Mouse (Mus musculus) frontal cortex, adult 2 months (tissue): Measurements from ENCODE around the gene Usp18. TPM values are rescaled to one million over a fixed set of nuclear protein-coding genes. Genes with fewer than 3 reads are reported as not detected.

Experiments
- DNase-seq, 2 experiments: peaks; one replicate each; pipeline ENCODE4 v3.0.0; 2022; ENCODE audit warnings: low spot score in 1 of 2; ENCODE audit errors: extremely low spot score in 1 of 2
- polyA plus RNA-seq: library from polyadenylated mRNA; depleted of rRNA; stranded (reverse); fragments of >200 nt; gene quantifications from 2 replicates; pipeline ENCODE4 v1.2.3, GENCODE M21; 2012; rRNA removed

Gene Usp18
- polyA plus RNA-seq, result 2.7 and 3.4 TPM in 2 replicates

DNA sequence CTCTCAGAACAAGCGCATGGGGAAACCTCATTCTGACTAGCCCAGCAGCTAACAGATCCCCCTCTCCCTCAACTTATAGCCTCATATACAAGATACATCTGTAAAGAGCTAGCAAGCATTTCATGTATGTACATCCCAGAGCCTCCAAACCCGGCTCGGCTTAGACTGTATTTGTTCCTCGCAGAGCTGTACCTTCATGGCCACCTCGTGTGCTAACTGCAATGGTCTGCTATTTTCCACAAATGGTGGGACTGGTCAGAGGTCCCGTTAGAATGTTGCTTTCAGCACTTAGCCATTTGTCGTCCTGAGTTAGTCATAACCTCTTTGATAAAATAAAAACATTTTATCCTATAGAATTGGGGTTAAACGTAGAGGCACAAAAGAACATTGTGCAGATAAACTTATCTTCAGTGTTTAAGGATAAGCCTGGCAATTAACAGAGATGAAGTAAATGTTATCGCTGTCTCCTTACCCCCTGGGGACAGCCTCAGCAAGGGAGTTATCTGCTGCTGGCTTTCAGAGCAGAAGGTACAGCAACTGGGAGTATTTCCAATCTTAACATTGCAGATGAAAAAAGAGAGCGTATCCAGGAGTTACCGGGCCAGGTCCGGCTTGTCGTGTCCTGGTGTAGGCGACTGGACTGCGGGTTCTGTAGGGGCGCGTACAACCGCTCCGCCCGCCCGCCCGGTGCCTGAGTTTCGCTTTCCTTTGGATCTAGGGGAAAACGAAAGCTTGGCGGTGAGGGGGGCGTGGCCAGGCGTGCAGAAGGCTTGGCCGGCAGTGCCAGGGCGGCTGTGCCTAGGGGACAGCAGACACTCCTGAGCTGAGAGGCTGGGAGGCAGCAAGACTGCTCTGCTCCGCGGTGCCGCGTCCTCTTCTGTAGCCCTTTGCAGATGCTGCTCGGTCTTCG is at the start of gene Usp18:
Usp18 (plus strand) TSS at position 780 of the 910 bp plus-strand sequence.
- DNase-seq, result peak; percentile 39 to 67

DNA sequence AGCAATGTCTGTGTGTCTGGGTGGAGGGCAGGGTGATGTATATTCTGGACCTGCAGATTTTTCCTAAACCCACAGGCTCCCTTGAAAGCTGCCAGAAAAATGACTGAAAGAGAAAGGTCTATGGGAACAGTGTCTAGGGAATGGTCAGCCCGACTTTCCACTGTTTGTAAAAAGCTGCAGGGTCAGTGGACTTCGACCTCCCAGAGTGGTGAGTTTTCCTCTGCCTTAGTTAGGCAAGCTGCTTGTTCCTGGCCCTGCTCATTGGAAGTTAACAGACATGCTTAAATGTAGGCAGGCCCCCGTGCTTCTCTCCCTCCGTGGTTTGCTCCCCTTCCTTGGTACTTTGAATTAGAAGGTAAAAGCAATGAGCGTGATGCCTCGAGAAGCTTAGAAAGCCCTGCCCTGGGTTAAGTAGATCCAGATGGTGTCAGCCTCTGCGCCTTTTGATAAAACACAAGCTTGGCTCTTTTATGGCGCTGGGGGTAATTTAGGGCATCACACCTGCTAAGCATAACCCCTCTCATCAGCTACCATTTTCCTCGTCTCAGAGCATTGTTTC is 47.8 kb upstream of the Usp18 start:
- DNase-seq, result no peak

DNA sequence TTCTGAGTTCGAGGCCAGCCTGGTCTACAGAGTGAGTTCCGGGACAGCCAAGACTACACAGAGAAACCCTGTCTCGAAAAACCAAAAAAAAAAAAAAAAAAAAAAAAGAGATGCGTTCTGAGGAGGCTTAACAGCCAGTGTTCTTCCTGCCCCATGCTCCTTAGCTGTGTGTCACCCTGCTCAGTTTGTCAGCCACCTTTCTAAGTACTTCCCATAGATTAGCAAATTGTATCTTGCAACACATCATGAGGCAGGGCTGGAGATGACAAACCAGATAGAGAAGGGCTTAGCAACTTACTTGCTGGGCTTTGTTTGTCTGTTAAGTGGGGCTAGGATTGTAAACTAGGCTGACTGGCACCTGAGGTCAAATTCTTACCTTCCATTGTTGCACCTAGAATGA is 45.2 kb upstream of the Usp18 start:
- DNase-seq, result no peak

DNA sequence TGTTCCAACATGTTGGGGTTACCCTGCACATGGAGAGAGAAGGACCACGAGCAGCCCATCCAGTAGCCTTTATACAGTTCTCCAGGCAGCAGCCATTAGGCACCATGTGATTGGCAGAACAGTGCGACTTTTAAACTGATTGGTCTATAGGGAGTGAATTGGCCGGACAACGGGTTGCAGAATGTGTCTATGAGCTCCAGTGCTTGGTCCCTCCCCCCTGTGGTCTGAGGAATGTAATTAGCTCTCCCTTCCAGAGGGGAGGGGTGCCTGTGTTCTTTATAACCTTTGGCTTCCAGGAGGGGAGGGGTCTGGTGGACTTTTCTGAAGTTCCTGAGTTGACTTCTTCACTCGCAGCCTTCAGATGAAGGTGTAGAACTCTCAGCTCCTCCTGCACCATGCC is 43.7 kb upstream of the Usp18 start:
- no peak for DNase-seq

DNA sequence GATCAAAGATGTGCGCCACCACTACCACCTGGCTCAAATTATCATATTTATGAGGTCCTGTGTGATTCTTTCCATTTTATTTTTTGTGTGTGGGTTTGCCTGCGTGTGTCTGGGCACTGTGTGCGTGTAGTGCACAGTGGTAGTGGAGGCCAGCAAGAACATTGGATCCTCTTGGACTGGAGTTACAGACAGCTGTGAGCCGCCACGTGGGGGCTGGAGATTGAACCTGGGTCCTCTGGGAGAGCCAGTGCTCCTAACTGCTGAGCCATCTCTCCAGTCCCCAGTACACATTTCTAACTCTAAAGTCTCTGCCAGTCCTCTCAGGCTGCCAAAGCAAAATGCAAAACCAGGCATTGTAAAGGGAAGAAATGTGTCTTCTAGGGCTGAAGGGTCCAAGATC is 39.2 kb upstream of the Usp18 start:
- DNase-seq, result no peak

DNA sequence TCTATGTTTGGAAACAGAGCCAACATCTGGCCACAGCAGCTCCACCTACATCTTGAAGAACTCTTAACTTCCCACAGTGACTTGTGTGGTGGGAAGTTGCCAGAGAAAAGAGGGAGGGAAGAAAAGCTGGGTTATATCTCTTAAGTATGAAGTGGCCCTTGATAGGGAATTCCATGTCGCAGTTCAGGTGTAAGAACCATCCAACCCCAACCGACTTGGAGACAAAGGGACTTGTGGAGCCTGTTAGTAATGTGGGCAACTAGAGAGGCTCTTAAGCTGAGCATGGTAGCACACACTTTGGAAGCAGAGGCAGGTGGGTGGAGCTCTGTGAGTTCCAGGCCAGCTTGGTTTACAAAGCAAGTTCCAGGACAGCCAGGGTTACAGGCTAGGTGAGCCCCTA is 36.1 kb upstream of the Usp18 start:
- no peak for DNase-seq

DNA sequence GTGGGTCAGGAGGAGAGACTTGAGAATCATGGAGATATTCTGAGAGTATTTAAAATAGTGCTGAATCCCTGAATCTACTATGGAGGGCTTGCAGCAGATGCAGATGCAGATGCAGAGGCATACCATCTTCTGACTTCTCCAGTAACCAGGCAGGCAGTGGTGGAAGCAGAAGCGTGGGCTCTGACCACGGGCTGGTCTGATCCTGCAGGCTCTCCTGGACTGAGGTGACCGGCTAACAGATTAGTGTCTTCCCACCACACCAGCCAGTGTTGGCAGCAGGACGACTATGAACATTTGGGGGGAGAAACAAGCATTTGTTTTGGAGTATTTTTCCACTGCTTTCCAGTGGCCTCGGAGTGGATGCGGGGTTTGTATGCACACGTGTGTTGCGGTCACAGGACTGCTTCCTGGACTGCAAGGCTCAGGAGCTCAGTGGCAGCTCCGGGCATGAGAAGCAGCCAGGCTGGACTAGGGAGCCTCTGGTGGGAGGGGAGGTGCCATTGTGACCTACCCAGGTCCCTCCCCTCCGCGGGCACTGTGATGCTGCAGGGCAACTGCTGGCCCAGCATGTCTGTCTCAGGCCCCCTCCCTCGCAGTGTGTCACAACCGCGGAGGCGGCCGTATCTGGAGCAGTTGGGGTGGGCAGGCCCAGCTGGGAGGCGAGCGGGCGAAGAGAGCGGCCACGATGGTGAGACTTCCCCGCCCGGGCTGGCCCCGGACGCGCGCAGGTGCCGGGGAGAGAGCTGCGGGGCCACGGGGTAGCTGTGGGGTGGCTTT is 35.4 kb upstream of the Usp18 start, which contains the start of gene Tuba8:
Tuba8 (plus strand) TSS at position 548 of the 777 bp plus-strand sequence.
- DNase-seq, result peak; percentile 55 to 73

DNA sequence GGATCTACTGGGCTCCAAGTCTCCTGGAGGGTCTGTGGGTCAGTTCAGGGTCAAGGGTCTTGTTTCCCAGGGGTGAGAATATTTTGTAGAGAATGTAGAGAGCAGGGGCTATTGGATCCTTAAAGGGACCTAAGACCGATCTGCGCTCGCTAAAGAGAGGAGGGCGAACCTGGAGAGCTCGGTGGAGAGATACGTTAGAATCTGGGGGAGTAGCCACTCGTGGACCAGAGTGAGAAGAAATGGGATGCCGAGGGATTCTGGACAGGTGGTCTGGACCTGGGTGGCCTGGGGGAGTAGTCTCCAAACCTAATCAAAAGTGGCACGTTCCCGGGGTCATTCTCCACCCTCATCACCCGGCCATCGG is 34.8 kb upstream of the Usp18 start:
- no peak for DNase-seq

DNA sequence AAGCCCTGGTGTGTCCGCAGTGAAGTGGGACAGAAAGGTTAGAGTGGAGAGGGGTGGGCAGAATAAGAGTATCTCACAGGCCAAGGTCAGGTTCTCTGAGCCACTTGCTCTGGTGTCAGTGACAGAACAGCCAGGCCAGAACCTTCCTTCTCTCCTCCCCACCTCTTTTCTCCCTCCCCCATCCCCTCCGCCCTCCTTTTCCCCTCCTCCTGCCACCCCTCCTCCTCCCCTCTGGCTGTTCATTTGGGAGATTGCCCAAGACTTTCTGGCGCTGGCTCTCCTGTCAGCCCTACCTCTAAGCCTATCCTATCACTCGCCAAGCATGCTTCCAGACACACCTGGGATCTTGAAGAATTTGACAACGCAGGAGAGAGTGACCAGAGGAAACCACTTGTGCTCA is 34.0 kb upstream of the Usp18 start:
- no peak for DNase-seq

DNA sequence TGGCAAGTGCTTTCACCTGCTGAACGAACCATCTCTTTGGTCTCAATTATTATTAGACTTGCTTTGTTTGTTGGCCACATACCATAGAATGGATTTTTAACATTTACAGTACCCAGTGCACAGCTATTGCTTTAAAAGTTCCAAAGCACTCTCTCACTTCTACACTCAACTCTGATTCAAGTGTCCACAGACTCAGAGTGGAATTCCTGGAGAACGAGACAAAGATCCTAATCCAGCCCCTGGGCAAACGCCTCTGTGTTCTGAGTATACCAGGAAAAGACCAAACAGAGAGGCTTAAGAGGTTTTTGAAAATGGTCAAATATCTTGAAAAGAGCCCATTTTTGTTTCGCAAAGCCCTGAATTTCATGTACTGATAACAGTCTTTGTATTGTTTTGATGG is 32.7 kb upstream of the Usp18 start:
- DNase-seq, result no peak

DNA sequence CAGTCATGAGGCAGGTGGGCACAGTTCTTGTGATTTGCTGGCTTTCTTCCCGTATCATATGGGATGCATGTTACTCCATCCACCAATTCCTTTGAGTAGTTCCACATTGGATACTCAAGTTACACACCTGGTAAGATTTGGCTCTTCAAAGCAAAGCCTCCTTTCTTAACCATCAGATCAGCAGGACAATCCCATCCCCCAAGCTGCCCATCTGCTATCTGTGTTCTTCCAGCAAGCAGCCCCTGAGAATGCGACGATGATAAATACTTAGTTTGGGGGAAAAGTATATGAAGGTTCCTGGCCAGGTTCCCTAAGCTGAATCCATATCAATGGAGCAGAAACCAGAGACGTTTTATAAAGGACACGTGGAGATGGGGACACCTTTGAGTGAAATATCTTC is 31.5 kb upstream of the Usp18 start:
- no peak for DNase-seq

DNA sequence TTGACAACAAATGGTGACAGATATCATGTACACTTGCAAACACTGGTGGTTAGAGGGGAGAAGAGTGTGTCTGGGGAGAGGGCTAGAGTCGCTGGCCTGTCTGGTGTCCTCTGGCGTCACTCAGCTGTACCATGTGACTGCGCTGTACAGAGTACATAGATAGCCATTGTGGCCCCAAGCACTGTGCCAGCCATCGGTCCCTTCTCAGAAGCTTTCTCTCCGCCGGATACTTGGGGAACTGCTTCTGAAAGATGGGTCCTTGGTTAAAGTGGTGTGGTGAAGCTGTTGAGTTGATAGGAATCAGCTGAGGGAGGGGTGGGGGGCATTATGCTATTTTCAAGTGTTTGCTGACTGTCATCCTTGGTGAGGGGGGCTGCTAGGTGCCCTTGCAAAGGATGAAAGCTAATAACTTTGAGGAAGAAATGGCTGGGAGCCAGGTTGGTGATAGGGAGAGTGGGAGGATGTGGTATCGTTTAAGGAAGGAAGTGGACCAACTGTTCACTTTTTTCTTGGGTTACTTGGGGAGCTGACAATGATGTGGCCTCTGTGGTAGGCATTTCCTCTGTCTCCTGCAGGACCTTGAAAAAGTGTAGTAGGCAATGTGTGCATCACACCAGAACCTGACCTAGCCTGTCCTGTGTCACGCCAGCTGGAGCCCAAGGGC is 30.9 kb upstream of the Usp18 start:
- no peak for DNase-seq

DNA sequence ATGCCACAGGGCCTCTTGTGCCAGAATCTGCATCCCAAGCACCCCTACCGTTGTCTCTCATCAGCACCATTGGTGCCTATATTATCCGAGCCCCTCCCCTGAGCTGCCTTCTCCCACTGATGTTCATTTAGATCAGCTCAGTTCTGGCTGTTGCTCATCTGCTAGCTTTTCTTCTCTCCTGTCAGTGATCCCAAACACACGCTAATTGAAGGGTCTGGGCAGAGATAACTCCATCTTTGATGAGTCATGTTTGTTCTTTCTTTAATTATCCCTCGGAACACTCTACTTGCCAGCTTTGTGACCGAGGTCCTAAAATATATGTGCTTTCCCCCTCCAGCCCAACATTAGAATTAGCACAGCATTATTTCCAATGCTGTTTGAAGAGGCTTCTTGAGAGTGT is 30.4 kb upstream of the Usp18 start:
- DNase-seq, result peak in 1 of 2 experiments; percentile 14

DNA sequence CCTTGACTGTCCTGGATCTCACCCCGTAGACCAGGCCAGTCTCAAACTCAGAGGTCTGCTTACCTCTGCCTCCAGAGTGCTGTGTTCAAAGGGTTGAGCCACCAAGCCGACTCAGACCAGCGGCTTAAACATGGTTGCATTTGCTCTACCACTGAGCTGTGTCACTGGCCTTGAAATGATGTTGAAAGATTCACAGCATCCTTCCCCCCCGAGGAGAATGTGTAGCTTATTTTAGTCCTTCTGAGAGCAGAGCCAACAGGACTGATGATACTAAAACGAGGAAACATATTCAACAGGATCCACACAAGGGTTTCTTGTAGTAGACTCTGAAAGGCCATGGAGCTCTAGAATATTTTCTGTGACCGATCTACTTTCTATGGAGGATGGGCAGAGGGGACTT is 29.8 kb upstream of the Usp18 start:
- peak in 1 of 2 experiments; percentile 30 for DNase-seq

DNA sequence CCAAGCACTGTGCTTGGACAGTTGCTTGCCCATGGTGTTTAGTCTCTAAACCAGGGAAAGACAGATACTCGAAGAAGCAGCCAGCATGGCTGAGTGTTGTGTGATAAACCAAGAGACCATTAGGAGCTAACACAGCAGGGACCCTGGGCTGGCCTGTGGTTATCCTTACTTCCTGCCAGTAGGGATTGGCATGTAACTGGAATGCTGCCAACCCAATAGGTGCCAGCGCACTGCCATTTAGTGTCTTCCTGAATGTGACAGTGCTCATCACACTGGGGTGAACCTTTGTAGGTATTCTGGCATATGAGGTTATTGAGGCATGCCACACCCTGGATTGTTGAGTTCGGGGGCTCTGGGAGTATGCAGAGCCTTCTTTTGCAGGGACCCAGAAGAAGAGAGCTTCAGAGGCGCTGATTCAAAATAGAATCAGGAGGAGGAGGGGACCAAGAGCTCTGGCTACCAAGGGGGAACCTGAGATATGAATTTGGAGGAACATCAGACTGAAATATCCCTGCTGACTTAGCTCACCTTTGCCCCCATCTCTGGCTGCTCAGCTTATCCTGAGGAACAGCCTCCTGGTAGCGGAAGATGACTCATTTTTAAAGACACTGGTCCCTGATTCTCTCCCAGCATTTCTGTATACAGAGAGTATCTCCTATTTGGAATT is 29.0 kb upstream of the Usp18 start:
- DNase-seq, result no peak

DNA sequence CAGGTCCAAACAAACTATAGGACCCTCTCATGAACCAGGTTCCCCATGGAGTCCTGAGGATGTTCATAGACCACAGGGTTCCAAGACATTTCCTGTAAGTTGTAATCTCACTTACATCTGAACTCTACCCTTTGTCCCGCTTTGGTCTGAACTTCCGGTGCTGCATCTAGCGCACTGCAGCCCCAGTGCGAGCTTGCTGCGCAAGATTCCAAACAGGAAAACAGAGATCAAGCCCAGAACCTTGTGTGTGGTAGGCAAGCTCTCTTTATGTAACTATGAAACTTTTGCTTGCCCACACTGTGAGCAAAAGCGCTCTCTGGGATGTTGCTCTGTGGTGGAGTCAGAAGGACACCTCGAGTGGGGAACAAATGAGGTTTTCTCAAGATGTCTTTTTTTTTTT is 27.7 kb upstream of the Usp18 start:
- DNase-seq, result no peak

DNA sequence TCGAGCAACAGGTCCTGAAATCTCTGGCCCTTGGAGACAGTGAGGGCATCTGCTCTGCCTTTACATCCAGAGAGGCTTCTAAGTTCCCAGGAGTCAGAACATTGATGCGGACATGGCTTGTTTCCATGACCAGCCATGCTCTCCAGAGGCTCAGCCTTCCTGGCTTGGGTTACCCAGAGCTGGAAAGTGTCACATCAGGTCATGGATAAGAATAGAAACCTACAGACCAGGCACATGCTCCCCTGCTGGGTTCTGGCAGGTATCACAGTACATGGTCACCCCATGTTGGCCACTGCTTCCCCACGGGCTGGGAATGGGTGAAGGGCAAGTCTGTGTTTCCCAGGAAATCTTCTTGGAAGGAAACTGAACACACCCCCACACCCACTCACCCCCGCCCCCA is 26.3 kb upstream of the Usp18 start:
- DNase-seq, result no peak

DNA sequence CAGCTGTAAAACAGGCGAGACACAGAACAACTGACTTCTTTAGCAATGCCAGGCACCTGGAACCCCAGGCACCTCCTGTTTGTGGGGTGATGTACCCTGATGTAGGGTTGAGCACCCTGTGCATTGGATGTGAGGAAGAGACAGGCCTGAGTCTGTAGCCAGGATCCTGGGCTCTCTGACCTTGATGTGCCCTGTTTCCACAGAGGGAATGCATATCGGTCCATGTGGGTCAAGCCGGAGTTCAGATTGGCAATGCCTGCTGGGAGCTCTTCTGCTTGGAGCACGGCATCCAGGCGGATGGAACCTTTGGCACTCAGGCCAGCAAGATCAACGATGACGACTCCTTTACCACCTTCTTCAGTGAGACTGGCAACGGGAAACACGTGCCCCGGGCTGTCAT is 25.5 kb upstream of the Usp18 start:
- no peak for DNase-seq

DNA sequence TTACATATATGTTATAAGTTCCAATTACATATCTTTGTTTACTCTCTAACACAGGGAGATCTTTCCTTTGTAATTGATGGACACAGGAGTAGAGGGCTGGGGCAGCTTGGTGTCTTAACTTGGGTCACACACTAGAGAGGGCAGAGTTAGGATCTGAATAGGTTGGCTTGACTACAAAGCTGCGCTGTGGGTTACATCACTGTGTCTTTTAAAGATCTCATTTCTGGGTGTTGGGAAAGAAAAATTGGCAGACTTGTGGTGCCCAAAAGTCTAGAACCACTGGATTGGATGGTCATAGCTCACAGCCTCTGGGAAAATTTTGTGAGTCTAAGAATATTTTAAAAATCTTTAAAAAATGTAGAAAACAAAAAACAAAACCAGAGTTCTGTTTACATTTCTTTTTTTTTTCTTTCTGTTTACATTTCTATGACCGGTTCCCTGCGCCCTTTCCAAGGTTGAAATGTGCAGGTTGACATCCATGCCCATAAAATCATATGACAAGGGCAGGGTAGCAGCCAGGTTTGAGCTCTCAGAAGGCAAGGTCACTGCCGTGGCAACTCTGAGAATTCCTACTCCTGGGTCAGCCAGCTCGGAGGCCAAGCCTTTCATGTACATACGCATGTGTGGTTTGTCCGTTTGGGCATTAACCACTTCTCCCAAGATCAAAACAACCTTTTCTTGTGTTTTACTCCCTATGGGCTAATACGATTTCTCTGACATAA is 23.7 kb upstream of the Usp18 start:
- no peak for DNase-seq

DNA sequence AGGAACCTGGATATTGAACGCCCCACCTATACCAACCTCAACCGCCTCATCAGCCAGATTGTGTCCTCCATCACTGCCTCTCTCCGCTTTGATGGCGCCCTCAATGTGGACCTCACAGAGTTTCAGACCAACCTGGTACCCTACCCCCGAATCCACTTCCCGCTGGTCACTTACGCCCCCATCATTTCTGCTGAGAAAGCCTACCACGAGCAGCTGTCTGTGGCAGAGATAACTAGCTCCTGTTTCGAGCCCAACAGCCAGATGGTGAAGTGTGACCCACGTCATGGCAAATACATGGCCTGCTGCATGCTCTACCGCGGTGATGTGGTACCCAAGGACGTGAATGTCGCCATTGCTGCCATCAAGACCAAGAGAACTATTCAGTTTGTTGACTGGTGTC is 22.7 kb upstream of the Usp18 start:
- no peak for DNase-seq
